Mouse (Mus musculus) hematopoietic stem cell, adult 5-6 weeks (primary cell): Measurements from ENCODE around the gene Gm3642. TPM values are rescaled to one million over a fixed set of nuclear protein-coding genes. Genes with fewer than 3 reads are reported as not detected.
"Not testable (repeated sequence)": the region's sequence is repeated elsewhere in the genome, so short reads cannot be mapped to it uniquely, and the experiment has no call there.

ENCODE experiments used
- ATAC-seq, 2 experiments: fragments of 125-278 bp in 1 of 2; replicated peaks in 1 of 2; 2 replicates each; pipeline ENCODE4 v1.8.0; 2016 to 2017; ENCODE audit warnings: inconsistent platforms in 2 of 2, mild to moderate bottlenecking in 2 of 2, moderate number of reproducible peaks in 2 of 2, low read depth in 1 of 2, moderate TSS enrichment in 1 of 2; ENCODE audit not compliant: low FRiP score in 2 of 2, poor library complexity in 2 of 2, severe bottlenecking in 2 of 2, insufficient read depth in 1 of 2, low TSS enrichment in 1 of 2
- total RNA-seq: library from RNA; stranded (forward); fragments of 172-1452, 232-1000 nt; gene quantifications from 2 replicates; pipeline ENCODE4 v1.2.3, GENCODE M21; 2017

Gene Gm3642
- total RNA-seq: not detected in 2 replicates

DNA sequence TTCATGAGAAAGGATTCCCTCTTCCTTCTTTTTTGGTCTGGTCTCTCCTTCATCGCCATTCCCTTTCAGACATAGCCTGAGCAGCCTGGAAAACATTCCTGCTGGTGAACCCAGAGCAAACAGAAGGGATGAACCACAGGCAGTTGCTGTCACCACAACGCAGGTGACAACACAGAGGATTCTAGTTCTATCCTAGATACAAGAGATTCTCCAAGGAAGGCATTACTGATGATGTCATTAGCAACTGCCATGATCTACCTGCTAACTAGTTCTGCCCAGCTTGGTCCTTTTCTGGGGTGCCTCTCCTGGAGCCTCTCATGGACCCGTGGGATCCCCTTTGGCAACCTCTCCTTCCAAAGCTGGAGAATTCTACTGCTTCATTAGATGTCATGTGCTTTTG, at the start of gene Gm3642:
Gene Gm3642, minus strand, starts transcription at position 101 of the 400 bp plus-strand sequence.
- ATAC-seq: not testable (repeated sequence)

DNA sequence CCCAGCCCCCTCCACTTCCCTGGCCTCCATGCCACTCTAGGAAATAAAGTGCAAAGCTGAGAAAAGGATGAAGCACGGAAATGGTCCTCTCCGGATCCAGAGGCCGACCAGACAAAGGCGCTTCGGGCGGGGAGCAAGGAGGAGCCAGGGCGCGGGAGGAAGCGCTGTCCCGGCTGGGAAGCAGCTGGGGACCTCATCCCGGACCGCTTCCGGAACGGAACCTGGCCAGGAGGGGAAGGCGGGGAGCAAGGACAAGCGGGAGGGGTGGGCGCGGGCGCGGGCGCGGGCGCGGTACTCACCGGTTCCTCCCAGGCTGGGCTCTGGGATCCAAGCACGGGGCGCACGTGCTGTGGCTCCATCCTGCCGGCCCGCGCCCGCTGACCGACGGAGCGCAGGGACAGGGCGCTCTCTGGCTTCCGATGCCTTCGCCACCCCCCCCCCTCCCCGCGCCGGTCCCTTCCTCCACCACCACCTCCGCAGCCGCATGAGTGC, 49.5 kb upstream of the Gm3642 start, which contains the start of gene Gm3667:
Gene Gm3667, minus strand, starts transcription at position 442 of the 492 bp plus-strand sequence.
- ATAC-seq: not testable (repeated sequence)

DNA sequence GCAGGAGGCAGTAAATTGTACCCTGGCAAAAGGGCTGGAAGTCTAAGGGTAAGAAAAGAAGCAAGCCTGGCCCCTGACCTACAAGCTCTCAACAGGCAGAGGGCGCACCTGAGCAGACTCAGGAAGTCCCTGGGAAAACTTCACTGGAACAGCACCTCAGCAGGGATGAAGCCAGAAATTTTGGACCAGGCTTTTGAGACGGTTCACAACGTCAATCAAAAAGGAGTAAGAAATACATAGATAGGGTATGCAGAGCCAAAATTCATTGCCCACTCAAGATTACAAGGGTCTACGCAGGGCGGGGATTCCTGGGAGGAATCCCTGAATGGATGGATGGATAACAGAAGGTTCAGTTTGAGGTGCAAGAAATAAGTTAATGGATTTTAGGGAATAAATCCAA, 48.7 kb upstream of the Gm3642 start:
- not testable (repeated sequence) for ATAC-seq

DNA sequence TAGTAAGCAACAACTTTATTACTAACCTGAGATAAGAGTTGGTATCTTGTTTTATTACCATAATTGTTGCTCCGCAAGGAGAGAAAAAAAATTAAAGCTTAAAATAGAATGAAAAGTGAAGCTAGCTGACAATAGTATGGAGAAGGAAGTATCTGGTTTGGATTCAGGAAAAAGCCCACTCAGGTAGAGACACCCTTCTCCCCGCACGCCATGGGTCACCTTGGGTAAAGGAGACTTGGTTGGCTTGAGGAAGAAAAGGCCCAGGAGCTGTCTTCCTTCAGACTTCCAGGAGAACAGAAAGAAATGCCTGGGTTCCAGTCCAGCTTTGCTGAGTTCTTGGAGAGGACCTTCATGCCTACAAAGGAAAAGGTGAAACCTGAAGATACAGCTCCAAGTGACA, 16.8 kb downstream of the Gm3642 start:
- not testable (repeated sequence) for ATAC-seq

Other genes with a start within 250 kb of the Gm3642 start
- gene Gm3629, start 249.7 kb downstream of the Gm3642 start, total RNA-seq: 1.2 and 2.5 TPM in 2 replicates
- not detected in 2 replicates for gene Gm3460, start 217.9 kb downstream of the Gm3642 start, total RNA-seq
- gene Gm10251, start 156.1 kb downstream of the Gm3642 start, total RNA-seq: not detected in 2 replicates
- gene Gm8050, start 120.1 kb downstream of the Gm3642 start, total RNA-seq: not detected in 2 replicates
- 2.0 and 9.3 TPM in 2 replicates for gene Gm3636, start 98.0 kb downstream of the Gm3642 start, total RNA-seq
- not detected in 2 replicates for gene Gm8362, start 65.9 kb downstream of the Gm3642 start, total RNA-seq
- 0.35 TPM in 1 of 2 replicates, not detected in the other for gene Gm3667, start 49.7 kb upstream of the Gm3642 start, total RNA-seq
- not detected in 2 replicates for gene Gm6356, start 133.5 kb upstream of the Gm3642 start, total RNA-seq
- gene Gm10406, start 187.1 kb upstream of the Gm3642 start, total RNA-seq: 0.45 TPM in 1 of 2 replicates, not detected in the other
- not detected in 2 replicates for gene Gm3685, start 204.7 kb upstream of the Gm3642 start, total RNA-seq